In genomic region chr3:107317338-107317737, GRCm38 (mm10) we compare ENCODE assay signal across 21 mouse cellular contexts. TPM values are rescaled to one million over a fixed set of nuclear protein-coding genes. Genes with fewer than 3 reads are reported as not detected.
DNase-seq lines count a peak whose midpoint lies in the region; ATAC-seq and TF ChIP-seq lines count a peak whose summit lies in the region.
"Had no signal": no experiment of that assay in that cellular context is flagged by ENCODE, and none has a peak within 500 bp of the region (broad histone marks: within the 10 kb centered on the region; RNA-seq: fewer than 3 reads in every experiment).

No protein-coding gene starts in this region.

- 94% methylated on average over 3 of the region's 3 CpGs for WGBS in midbrain, embryonic 14.5 days

- no peak overlapping the region for H3K27ac ChIP-seq in midbrain, embryonic 14.5 days (replicated peaks; ENCODE audit: low read depth, low read length)
- H3K27ac ChIP-seq: embryonic facial prominence, embryonic 10.5 days; embryonic facial prominence, embryonic 12.5 days; forebrain, embryonic 13.5 days; forebrain, embryonic 15.5 days had no signal

- 0 out of 2 replicates have a peak, but pooled peaks cover 3% of the 10 kb centered on the region for H3K4me1 ChIP-seq in midbrain, embryonic 14.5 days (ENCODE audit: control insufficient read depth, insufficient read depth, low read length)
- H3K4me1 ChIP-seq: embryonic facial prominence, embryonic 10.5 days had no signal

- H3K4me3 ChIP-seq in myocyte, result no peak overlapping the region
- H3K4me3 ChIP-seq in midbrain, embryonic 14.5 days (replicated peaks; ENCODE audit: low read depth, low read length), result no peak overlapping the region
- H3K4me3 ChIP-seq: embryonic facial prominence, embryonic 10.5 days; embryonic facial prominence, embryonic 12.5 days; forebrain, embryonic 13.5 days; forebrain, embryonic 15.5 days had no signal

- no peaks in the 10 kb centered on the region for H3K9me3 ChIP-seq in midbrain, embryonic 14.5 days (ENCODE audit: control insufficient read depth, low read length)
- H3K9me3 ChIP-seq: embryonic facial prominence, embryonic 10.5 days; embryonic facial prominence, embryonic 12.5 days; forebrain, embryonic 13.5 days; forebrain, embryonic 15.5 days; G1E had no signal

- no peaks in the 10 kb centered on the region for H3K27me3 ChIP-seq in myocyte (ENCODE audit: control insufficient read depth, insufficient read depth, insufficient read length)
- H3K27me3 ChIP-seq in midbrain, embryonic 14.5 days (ENCODE audit: control insufficient read depth, insufficient read depth, low read length), result no peaks in the 10 kb centered on the region
- H3K27me3 ChIP-seq: embryonic facial prominence, embryonic 12.5 days; forebrain, embryonic 13.5 days; forebrain, embryonic 15.5 days; Patski had no signal

- DNase-seq in left cerebral cortex, adult 8-10 months (ENCODE audit: low spot score in 2 of 2), result no peak
- no peak for DNase-seq in frontal cortex, postnatal 10 days (ENCODE audit: low spot score in 2 of 2)
- no peak for DNase-seq in midbrain, embryonic 14.5 days
- DNase-seq: adrenal gland, adult 2 months; adrenal gland, postnatal 10 days; adrenal gland, postnatal 25 days; cerebellum, adult 11 months; cerebellum, adult 18-20 months; cerebellum, adult 8-10 months; cerebellum, postnatal 10 days; cerebellum, postnatal 25 days; forebrain, postnatal 0 days had no signal

- H3ac ChIP-seq in myocyte (ENCODE audit: control insufficient read depth, insufficient read length), result no peak overlapping the region

- TF ChIP-seq POLR2A in myocyte (IDR thresholded peaks at IDR 0.05; ENCODE audit: insufficient read length, low read depth), result no peak

- peak; percentile 51 for ATAC-seq in CD4-positive, CD25-positive, alpha-beta regulatory T cell, adult 4 months
- peak; percentile 40 for ATAC-seq in activated CD4-positive, CD25-positive, alpha-beta regulatory T cell, adult 4 months
- no peak for ATAC-seq in midbrain, embryonic 14.5 days (ENCODE audit: low FRiP score, low TSS enrichment)
- ATAC-seq: forebrain, embryonic 13.5 days; forebrain, embryonic 15.5 days; forebrain, postnatal 0 days; Patski had no signal

- H3K79me2 ChIP-seq in myocyte (ENCODE audit: control insufficient read depth, insufficient read depth), result peaks cover 99% of the 10 kb centered on the region

- no peak overlapping the region for H3K9ac ChIP-seq in midbrain, embryonic 14.5 days (replicated peaks; ENCODE audit: low read length)
- H3K9ac ChIP-seq: embryonic facial prominence, embryonic 12.5 days; forebrain, embryonic 13.5 days; forebrain, embryonic 15.5 days; forebrain, postnatal 0 days had no signal

- peaks cover 9% of the 10 kb centered on the region for H3K36me3 ChIP-seq in myocyte (ENCODE audit: control insufficient read depth, insufficient read depth)
- no peaks in the 10 kb centered on the region for H3K36me3 ChIP-seq in midbrain, embryonic 14.5 days (ENCODE audit: control insufficient read depth, insufficient read depth, low read length)
- H3K36me3 ChIP-seq: forebrain, embryonic 15.5 days had no signal

- H3K4me2 ChIP-seq in myocyte (ENCODE audit: low read depth), result peak overlapping the region; percentile 13
- H3K4me2 ChIP-seq in midbrain, embryonic 14.5 days (ENCODE audit: low read length), result no peak overlapping the region
- H3K4me2 ChIP-seq: embryonic facial prominence, embryonic 12.5 days; forebrain, embryonic 13.5 days; forebrain, embryonic 15.5 days had no signal

TF ChIP-seq in myocyte, 11 proteins besides CTCF, POLR2A, EP300 and RAD21:
- TF ChIP-seq CEBPB (IDR thresholded peaks at IDR 0.05; ENCODE audit: insufficient read depth, poor library complexity, severe bottlenecking) (no peak), MAX (IDR thresholded peaks at IDR 0.05; ENCODE audit: low read depth) (no peak), E2F4 (IDR thresholded peaks at IDR 0.05; ENCODE audit: insufficient read depth) (no peak), MYOG (IDR thresholded peaks at IDR 0.05; ENCODE audit: control insufficient read depth in 1 of 3, insufficient read depth in 1 of 3, insufficient read length in 2 of 3, low read depth in 2 of 3) (no peak), REST (IDR thresholded peaks at IDR 0.05; ENCODE audit: insufficient read depth, insufficient read length) (no peak), TCF12 (IDR thresholded peaks at IDR 0.05; ENCODE audit: insufficient read depth, poor library complexity, severe bottlenecking) (no peak), SRF (IDR thresholded peaks at IDR 0.05; ENCODE audit: control insufficient read depth, insufficient read length, low read depth) (no peak), USF1 (IDR thresholded peaks at IDR 0.05; ENCODE audit: low read depth) (no peak), TCF3 (IDR thresholded peaks at IDR 0.05; ENCODE audit: insufficient read length, low read depth) (no peak), MYOD1 (IDR thresholded peaks at IDR 0.05; ENCODE audit: control insufficient read depth in 1 of 3, insufficient read length in 2 of 3, low read depth in 2 of 3) (no peak), POLR2AphosphoS2 (IDR thresholded peaks at IDR 0.05; ENCODE audit: insufficient read length, low read depth) (no peak)

RNA-seq across cellular contexts. Expression of gene Rbm15, which starts 16.1 kb away (rescaled TPM):
- 10 to 100 TPM; 11.6 to 19.8 TPM for polyA plus RNA-seq in CD4-positive, CD25-positive, alpha-beta regulatory T cell, adult 4 months (2017; shearing (Covaris generic))
- polyA plus RNA-seq in activated CD4-positive, CD25-positive, alpha-beta regulatory T cell, adult 4 months (2017; shearing (Covaris generic)), result 10 to 100 TPM; 13.2 to 19.5 TPM
- 4.3 TPM for polyA plus RNA-seq in myocyte (2012; fragmentation: generic; extraction: Trizol)
- 10 to 100 TPM; 25.5 to 27.4 (median 26.5) TPM for total RNA-seq in left cerebral cortex, adult 8-10 months (2022)
- 9.1 and 10.3 TPM in 2 replicates for polyA plus RNA-seq in midbrain, embryonic 14.5 days (2014; fragmentation: Nextera tagmentation; extraction: Ambion mirVana)

RNA-seq across cellular contexts. Expression of gene Slc16a4, which starts 26.3 kb away (rescaled TPM):
- polyA plus RNA-seq in CD4-positive, CD25-positive, alpha-beta regulatory T cell, adult 4 months (2017; shearing (Covaris generic)), result 1 to 10 TPM; 1.5 to 1.9 TPM
- polyA plus RNA-seq in activated CD4-positive, CD25-positive, alpha-beta regulatory T cell, adult 4 months (2017; shearing (Covaris generic)), result 1 to 10 TPM in 1 of 2 experiments, under 1 TPM in 1; 0.57 to 2.6 TPM
- 0.14 TPM for polyA plus RNA-seq in myocyte (2012; fragmentation: generic; extraction: Trizol)
- total RNA-seq in left cerebral cortex, adult 8-10 months (2022), result 1 to 10 TPM; 1.3 to 1.9 (median 1.7) TPM
- polyA plus RNA-seq in midbrain, embryonic 14.5 days (2014; fragmentation: Nextera tagmentation; extraction: Ambion mirVana), result 1.6 and 2.3 TPM in 2 replicates
- polyA plus RNA-seq: G1E had no signal

RNA-seq across cellular contexts. Expression of gene Lamtor5, which starts 38.7 kb away (rescaled TPM):
- 100 to 1,000 TPM; 178 to 209 TPM for polyA plus RNA-seq in CD4-positive, CD25-positive, alpha-beta regulatory T cell, adult 4 months (2017; shearing (Covaris generic))
- 100 to 1,000 TPM; 223 to 224 TPM for polyA plus RNA-seq in activated CD4-positive, CD25-positive, alpha-beta regulatory T cell, adult 4 months (2017; shearing (Covaris generic))
- 156 TPM for polyA plus RNA-seq in myocyte (2012; fragmentation: generic; extraction: Trizol)
- 10 to 100 TPM; 61.9 to 70.2 (median 63.6) TPM for total RNA-seq in left cerebral cortex, adult 8-10 months (2022)
- polyA plus RNA-seq in midbrain, embryonic 14.5 days (2014; fragmentation: Nextera tagmentation; extraction: Ambion mirVana), result 190 and 210 TPM in 2 replicates
